ENCODE assay signal across 8 mouse cellular contexts in the genomic region with DNA sequence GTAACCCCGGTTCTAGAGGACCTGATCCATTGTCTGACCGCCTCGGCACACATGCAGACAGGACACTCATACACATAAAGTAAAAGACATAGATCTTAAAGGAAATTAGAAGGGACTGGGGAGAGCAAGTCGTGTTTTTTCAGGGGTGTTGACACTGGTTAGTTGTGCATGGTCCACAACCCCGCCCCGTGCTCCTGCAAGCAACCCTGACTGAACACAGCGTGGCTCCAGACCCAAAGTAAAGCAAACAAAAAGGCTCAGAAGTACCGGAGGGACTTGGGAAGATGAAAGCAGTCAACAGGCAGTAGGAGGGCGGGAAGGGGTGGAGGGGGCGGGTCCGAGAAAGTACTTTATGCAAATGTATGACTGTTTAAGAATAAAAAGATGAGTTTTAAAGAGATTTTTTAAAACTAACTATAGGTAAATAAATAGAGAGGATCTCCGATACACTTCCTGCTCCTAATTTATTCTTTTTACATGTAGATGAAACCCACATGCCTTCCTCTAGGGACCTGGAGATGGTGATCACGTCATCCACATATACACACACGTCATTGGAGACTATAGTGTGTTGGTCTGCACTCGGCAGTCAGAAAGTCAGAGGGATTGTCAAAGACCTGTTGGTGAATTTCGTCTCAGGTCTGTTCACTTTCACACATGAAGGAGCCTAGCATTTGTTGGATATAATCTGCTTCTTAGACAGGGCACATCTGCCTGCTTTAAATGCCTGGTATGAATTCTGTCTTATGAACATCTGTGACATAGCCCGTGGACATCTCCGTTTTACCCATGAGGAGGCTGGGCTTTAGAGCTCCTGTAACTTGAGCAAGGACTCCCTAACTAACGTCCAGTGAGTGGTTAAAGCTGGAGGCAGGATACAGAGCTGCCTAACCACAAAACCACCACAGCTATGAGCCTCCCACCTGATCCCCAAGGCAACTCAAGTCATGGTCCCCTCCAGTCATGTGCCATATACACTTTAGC. TPM values are rescaled to one million over a fixed set of nuclear protein-coding genes. Genes with fewer than 3 reads are reported as not detected.
DNase-seq lines count a peak whose midpoint lies in the region; ATAC-seq lines count a peak whose summit lies in the region.

No protein-coding gene starts in this region.

- no peaks in the 10 kb centered on the region for H3K27me3 ChIP-seq in heart, embryonic 12.5 days (replicated peaks)
- no peaks in the 10 kb centered on the region for H3K27me3 ChIP-seq in limb, embryonic 13.5 days
- no peaks in the 10 kb centered on the region for H3K27me3 ChIP-seq in midbrain, embryonic 14.5 days (ENCODE audit: control insufficient read depth, insufficient read depth, low read length)

- no peak overlapping the region for H3K27ac ChIP-seq in heart, embryonic 12.5 days (ENCODE audit: poor library complexity, severe bottlenecking)
- H3K27ac ChIP-seq in limb, embryonic 13.5 days: no peak overlapping the region; the same call in 1 of the 2 replicates
- H3K27ac ChIP-seq in midbrain, embryonic 14.5 days (replicated peaks; ENCODE audit: low read depth, low read length): no peak overlapping the region

- no peaks in the 10 kb centered on the region for H3K36me3 ChIP-seq in heart, embryonic 12.5 days
- no peaks in the 10 kb centered on the region for H3K36me3 ChIP-seq in limb, embryonic 13.5 days
- H3K36me3 ChIP-seq in midbrain, embryonic 14.5 days (ENCODE audit: control insufficient read depth, insufficient read depth, low read length): no peaks in the 10 kb centered on the region

- H3K4me1 ChIP-seq in heart, embryonic 12.5 days (replicated peaks): peaks cover 12% of the 10 kb centered on the region; the same call in 1 of the 2 replicates
- 0 out of 2 replicates have a peak, but pooled peaks cover 3% of the 10 kb centered on the region for H3K4me1 ChIP-seq in limb, embryonic 13.5 days
- no peaks in the 10 kb centered on the region for H3K4me1 ChIP-seq in midbrain, embryonic 14.5 days (ENCODE audit: control insufficient read depth, insufficient read depth, low read length)

- peak; percentile 36 to 56 for DNase-seq in CD8-positive naive resting alpha-beta T cell, adult 2 months (ENCODE audit: low read depth in 2 of 2, low spot score in 2 of 2)
- peak; percentile 71 for DNase-seq in T-cell, adult 2 months (ENCODE audit: low spot score)
- no peak for DNase-seq in midbrain, embryonic 14.5 days
- peak; percentile 67 for DNase-seq in thymus, postnatal 4 days
- DNase-seq in cerebellum, adult 8-10 months: no peak
- no peak for DNase-seq in cerebellum, adult 11 months

- H3K9ac ChIP-seq in heart, embryonic 12.5 days: 0 out of 2 replicates have a peak overlapping the region, but pooled peaks have one; percentile 3
- no peak overlapping the region for H3K9ac ChIP-seq in limb, embryonic 13.5 days
- H3K9ac ChIP-seq in midbrain, embryonic 14.5 days (replicated peaks; ENCODE audit: low read length): no peak overlapping the region

- WGBS in heart, embryonic 12.5 days: 40% methylated on average over 19 of the region's 19 CpGs
- 42% methylated on average over 19 of the region's 19 CpGs for WGBS in limb, embryonic 13.5 days
- 23% methylated on average over 19 of the region's 19 CpGs for WGBS in midbrain, embryonic 14.5 days

- H3K4me2 ChIP-seq in heart, embryonic 12.5 days: peak overlapping the region; percentile 44
- H3K4me2 ChIP-seq in limb, embryonic 13.5 days (replicated peaks): peak overlapping the region; percentile 31
- H3K4me2 ChIP-seq in midbrain, embryonic 14.5 days (ENCODE audit: low read length): peak overlapping the region; percentile 28

- H3K4me3 ChIP-seq in heart, embryonic 12.5 days: no peak overlapping the region
- no peak overlapping the region for H3K4me3 ChIP-seq in limb, embryonic 13.5 days
- no peak overlapping the region for H3K4me3 ChIP-seq in midbrain, embryonic 14.5 days (replicated peaks; ENCODE audit: low read depth, low read length)

- ATAC-seq in heart, embryonic 12.5 days (ENCODE audit: insufficient number of reproducible peaks, low FRiP score): no peak
- ATAC-seq in limb, embryonic 13.5 days (ENCODE audit: low FRiP score, low read depth): no peak
- peak; percentile 28; the same call in 1 of the 2 replicates for ATAC-seq in midbrain, embryonic 14.5 days (ENCODE audit: low FRiP score, low TSS enrichment)

- H3K9me3 ChIP-seq in heart, embryonic 12.5 days (replicated peaks): no peaks in the 10 kb centered on the region
- no peaks in the 10 kb centered on the region for H3K9me3 ChIP-seq in limb, embryonic 13.5 days
- no peaks in the 10 kb centered on the region for H3K9me3 ChIP-seq in midbrain, embryonic 14.5 days (ENCODE audit: control insufficient read depth, low read length)

RNA-seq across cellular contexts. Expression of a gene that starts 11.4 kb away (rescaled TPM):
- polyA plus RNA-seq in heart, embryonic 12.5 days (2016; fragmentation: Nextera tagmentation; extraction: Ambion mirVana): 2.5 TPM in 2 replicates
- polyA plus RNA-seq in limb, embryonic 13.5 days (2015; fragmentation: Nextera tagmentation; extraction: Ambion mirVana): 2.7 and 3.8 TPM in 2 replicates
- 17.2 and 18.5 TPM in 2 replicates for polyA plus RNA-seq in midbrain, embryonic 14.5 days (2014; fragmentation: Nextera tagmentation; extraction: Ambion mirVana)

RNA-seq across cellular contexts. Expression of a gene that starts 38.8 kb away (rescaled TPM):
- polyA plus RNA-seq in heart, embryonic 12.5 days (2016; fragmentation: Nextera tagmentation; extraction: Ambion mirVana): 5.7 TPM in 2 replicates
- polyA plus RNA-seq in limb, embryonic 13.5 days (2015; fragmentation: Nextera tagmentation; extraction: Ambion mirVana): 22.5 and 22.8 TPM in 2 replicates
- polyA plus RNA-seq in midbrain, embryonic 14.5 days (2014; fragmentation: Nextera tagmentation; extraction: Ambion mirVana): 117 and 171 TPM in 2 replicates

RNA-seq across cellular contexts. Expression of a gene that starts 53.1 kb away (rescaled TPM):
- polyA plus RNA-seq in heart, embryonic 12.5 days (2016; fragmentation: Nextera tagmentation; extraction: Ambion mirVana): 103 and 106 TPM in 2 replicates
- 229 and 230 TPM in 2 replicates for polyA plus RNA-seq in limb, embryonic 13.5 days (2015; fragmentation: Nextera tagmentation; extraction: Ambion mirVana)
- polyA plus RNA-seq in midbrain, embryonic 14.5 days (2014; fragmentation: Nextera tagmentation; extraction: Ambion mirVana): 190 and 195 TPM in 2 replicates

Comparison
In these comparisons a context has a peak if more than half of its experiments do, and no peak if none do; other contexts are left out.
1. DNase-seq: peak in CD8-positive naive resting alpha-beta T cell, adult 2 months (2 of 2), T-cell, adult 2 months (single experiment) and thymus, postnatal 4 days (single experiment); none in midbrain, embryonic 14.5 days (single experiment), cerebellum, adult 8-10 months (single experiment) and cerebellum, adult 11 months (single experiment).
2. Peak in every context shown above with its lines, with median percentiles within 50 percentile points of each other: H3K4me2 ChIP-seq.